Mouse (Mus musculus) kidney, embryonic 16.5 days (tissue): ENCODE data around the gene Angel1. TPM values are rescaled to one million over a fixed set of nuclear protein-coding genes. Genes with fewer than 3 reads are reported as not detected.

ENCODE experiments used
- ATAC-seq: fragments of 200-750 bp; cut with Nextera tagmentation; 2 replicates; pipeline ENCODE4 v1.8.0; 2017; ENCODE audit warnings: moderate TSS enrichment; ENCODE audit not compliant: low FRiP score, low TSS enrichment
- H3K27ac ChIP-seq: fragments of 300-500 bp; sonication (generic); 2 replicates; pipeline ENCODE4 v1.5.1; 2014; ENCODE audit warnings: low read length
- H3K27me3 ChIP-seq: fragments of 300-500 bp; sonication (generic); 2 replicates; pipeline ENCODE4 v1.6.1; 2014; ENCODE audit warnings: low read length, control low read depth, mixed read lengths; ENCODE audit not compliant: insufficient read depth
- H3K36me3 ChIP-seq: fragments of 300-500 bp; sonication (generic); 2 replicates; pipeline ENCODE4 v1.6.1; 2014; ENCODE audit warnings: low read length, control low read depth, mixed read lengths; ENCODE audit not compliant: insufficient read depth
- H3K4me1 ChIP-seq: fragments of 300-500 bp; sonication (generic); 2 replicates; pipeline ENCODE4 v1.6.1; 2014; ENCODE audit warnings: low read length, control low read depth, mixed read lengths; ENCODE audit not compliant: insufficient read depth
- H3K4me2 ChIP-seq: fragments of 300-500 bp; sonication (generic); replicated peaks from 2 replicates; pipeline ENCODE4 v1.6.1; 2014; ENCODE audit warnings: low read depth, low read length
- H3K4me3 ChIP-seq: fragments of 300-500 bp; sonication (generic); 2 replicates; pipeline ENCODE4 v1.5.1; 2014; ENCODE audit warnings: mild to moderate bottlenecking, low read length
- H3K9ac ChIP-seq: fragments of 300-500 bp; sonication (generic); replicated peaks from 2 replicates; pipeline ENCODE4 v1.6.1; 2014; ENCODE audit warnings: low read length
- H3K9me3 ChIP-seq: fragments of 300-500 bp; sonication (generic); 2 replicates; pipeline ENCODE4 v1.6.1; 2016; ENCODE audit warnings: low read length, control low read depth
- WGBS: fragments of 180-500 bp; shearing (Covaris S2); extraction: QIAGEN DNeasy Blood & Tissue Kit; methylation state at CpG from one replicate; pipeline ENCODE4 v1.1.7; 2014; 5-methylcytosine and 5-hydroxymethylcytosine counted together
- polyA plus RNA-seq: library from polyadenylated mRNA; unstranded; fragments of >200 nt; fragmentation: Nextera tagmentation; extraction: Ambion mirVana; gene quantifications from 2 replicates; pipeline ENCODE4 v1.2.1, GENCODE M21; 2015

Angel1 gene
- polyA plus RNA-seq, 1 experiment from 2014 or later: 11.9 TPM

- Histone ChIP-seq H3K9ac (no peak overlapping the region), H3K4me3 (no peak overlapping the region), H3K27ac (no peak overlapping the region), H3K36me3 (no peaks in the 10 kb centered on the region), H3K4me2 (no peak overlapping the region), H3K9me3 (no peaks in the 10 kb centered on the region), H3K4me1 (peaks cover 9% of the 10 kb centered on the region), H3K27me3 (no peaks in the 10 kb centered on the region)
- ATAC-seq: peak; percentile 58
- 28% methylated on average over 5 of the region's 5 CpGs for WGBS
Observed at GRCm38 (mm10) chr12:86692471-86693356, 33.5 kb downstream of the Angel1 start.

GRCm38 (mm10) chr12:86690700-86691485, 35.4 kb downstream of the Angel1 start:
- no peak for ATAC-seq
- Histone ChIP-seq H3K36me3 (no peaks in the 10 kb centered on the region), H3K4me1 (peaks cover 11% of the 10 kb centered on the region), H3K4me2 (no peak overlapping the region), H3K27ac (peak overlapping the region; percentile 20; the same call in 1 of the 2 replicates), H3K4me3 (no peak overlapping the region), H3K9ac (no peak overlapping the region), H3K27me3 (no peaks in the 10 kb centered on the region), H3K9me3 (no peaks in the 10 kb centered on the region)
- WGBS: 66% methylated on average over 12 of the region's 12 CpGs

DNA sequence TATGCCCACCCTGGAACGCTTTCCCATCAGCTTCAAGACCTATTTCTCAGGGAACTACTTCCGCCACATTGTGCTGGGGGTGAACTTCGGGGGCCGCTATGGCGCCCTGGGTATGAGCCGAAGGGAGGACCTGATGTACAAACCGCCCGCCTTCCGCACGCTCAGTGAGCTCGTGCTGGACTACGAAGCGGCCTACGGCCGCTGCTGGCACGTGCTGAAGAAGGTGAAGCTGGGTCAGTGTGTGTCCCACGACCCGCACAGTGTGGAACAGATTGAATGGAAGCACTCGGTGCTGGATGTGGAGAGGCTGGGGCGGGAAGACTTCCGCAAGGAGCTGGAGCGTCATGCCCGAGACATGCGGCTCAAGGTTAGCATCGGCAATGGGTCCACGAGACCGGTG, 37.3 kb downstream of the Angel1 start:
- Histone ChIP-seq H3K4me3 (no peak overlapping the region), H3K27ac (no peak overlapping the region), H3K4me2 (no peak overlapping the region), H3K4me1 (peaks cover 11% of the 10 kb centered on the region), H3K9ac (no peak overlapping the region), H3K27me3 (no peaks in the 10 kb centered on the region), H3K36me3 (no peaks in the 10 kb centered on the region), H3K9me3 (no peaks in the 10 kb centered on the region)
- WGBS: 97% methylated on average over 27 of the region's 27 CpGs
- no peak for ATAC-seq

DNA sequence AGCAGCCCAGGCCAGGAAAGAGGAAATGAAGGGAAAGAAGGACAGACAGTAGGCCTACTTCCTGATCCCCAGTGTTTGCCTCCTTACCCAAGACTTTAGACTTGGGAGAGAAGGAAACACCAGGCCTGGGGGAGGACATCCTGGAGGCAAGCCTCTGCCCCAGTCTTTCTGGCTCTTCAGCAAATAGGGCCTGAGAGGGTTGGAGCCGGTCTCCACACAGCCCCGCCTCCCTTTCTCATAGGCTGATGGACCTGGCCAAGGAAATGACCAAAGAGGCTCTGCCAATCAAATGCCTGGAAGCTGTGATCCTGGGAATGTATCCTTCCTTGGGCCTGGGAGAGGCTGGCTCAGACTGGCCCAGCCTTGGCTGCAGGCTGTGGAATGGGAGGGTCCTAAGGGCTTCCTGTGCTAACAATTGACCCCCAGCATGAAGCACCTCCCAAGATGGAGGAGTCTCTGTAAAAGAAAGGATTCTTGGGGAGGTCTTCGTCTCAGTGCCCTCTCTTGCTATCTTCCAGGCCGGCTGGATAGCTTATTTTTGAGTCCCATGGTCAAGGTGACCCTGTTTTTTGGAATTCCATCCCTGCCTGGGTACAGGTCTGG, 38.2 kb downstream of the Angel1 start:
- no peaks in the 10 kb centered on the region for H3K9me3 ChIP-seq
- no peak overlapping the region for H3K4me3 ChIP-seq
- 79% methylated on average over 4 of the region's 4 CpGs for WGBS
- no peaks in the 10 kb centered on the region for H3K36me3 ChIP-seq
- peak; percentile 58; the same call in 1 of the 2 replicates for ATAC-seq
- H3K27ac ChIP-seq: peak overlapping the region; percentile 4; the same call in 1 of the 2 replicates
- H3K9ac ChIP-seq: no peak overlapping the region
- peaks cover 10% of the 10 kb centered on the region for H3K4me1 ChIP-seq
- H3K27me3 ChIP-seq: no peaks in the 10 kb centered on the region
- no peak overlapping the region for H3K4me2 ChIP-seq

DNA sequence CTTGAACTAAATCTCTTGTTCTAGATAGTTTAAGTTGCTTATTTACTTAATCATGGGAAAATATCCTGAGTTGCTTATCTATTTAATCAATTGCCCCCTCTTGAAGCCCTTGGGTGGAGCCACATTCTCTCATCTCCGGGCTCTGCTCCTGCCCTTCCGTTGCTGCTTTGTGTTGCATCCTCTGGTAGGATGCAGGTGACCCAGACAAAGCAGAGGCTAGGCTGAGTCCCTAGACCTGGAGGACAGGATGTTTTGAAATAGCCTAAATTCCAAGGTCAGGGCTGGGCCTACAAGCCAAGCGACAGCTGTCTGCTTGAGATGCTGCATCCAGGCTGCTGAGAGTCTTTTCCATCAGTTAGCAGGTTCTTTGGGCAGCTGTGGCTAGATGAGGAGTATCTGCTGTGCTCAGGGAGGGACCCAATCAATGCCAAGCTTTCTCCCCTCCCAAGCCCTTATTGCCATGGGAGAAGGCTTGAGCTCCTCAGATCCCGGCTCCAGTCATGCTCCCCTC, 38.8 kb downstream of the Angel1 start:
- H3K27ac ChIP-seq: peak overlapping the region; percentile 7; the same call in 1 of the 2 replicates
- no peaks in the 10 kb centered on the region for H3K36me3 ChIP-seq
- H3K9ac ChIP-seq: no peak overlapping the region
- H3K9me3 ChIP-seq: no peaks in the 10 kb centered on the region
- no peak overlapping the region for H3K4me2 ChIP-seq
- no peak overlapping the region for H3K4me3 ChIP-seq
- H3K27me3 ChIP-seq: no peaks in the 10 kb centered on the region
- 75% methylated on average over 4 of the region's 4 CpGs for WGBS
- H3K4me1 ChIP-seq: peaks cover 4% of the 10 kb centered on the region
- ATAC-seq: peak; percentile 4; the same call in 1 of the 2 replicates

DNA sequence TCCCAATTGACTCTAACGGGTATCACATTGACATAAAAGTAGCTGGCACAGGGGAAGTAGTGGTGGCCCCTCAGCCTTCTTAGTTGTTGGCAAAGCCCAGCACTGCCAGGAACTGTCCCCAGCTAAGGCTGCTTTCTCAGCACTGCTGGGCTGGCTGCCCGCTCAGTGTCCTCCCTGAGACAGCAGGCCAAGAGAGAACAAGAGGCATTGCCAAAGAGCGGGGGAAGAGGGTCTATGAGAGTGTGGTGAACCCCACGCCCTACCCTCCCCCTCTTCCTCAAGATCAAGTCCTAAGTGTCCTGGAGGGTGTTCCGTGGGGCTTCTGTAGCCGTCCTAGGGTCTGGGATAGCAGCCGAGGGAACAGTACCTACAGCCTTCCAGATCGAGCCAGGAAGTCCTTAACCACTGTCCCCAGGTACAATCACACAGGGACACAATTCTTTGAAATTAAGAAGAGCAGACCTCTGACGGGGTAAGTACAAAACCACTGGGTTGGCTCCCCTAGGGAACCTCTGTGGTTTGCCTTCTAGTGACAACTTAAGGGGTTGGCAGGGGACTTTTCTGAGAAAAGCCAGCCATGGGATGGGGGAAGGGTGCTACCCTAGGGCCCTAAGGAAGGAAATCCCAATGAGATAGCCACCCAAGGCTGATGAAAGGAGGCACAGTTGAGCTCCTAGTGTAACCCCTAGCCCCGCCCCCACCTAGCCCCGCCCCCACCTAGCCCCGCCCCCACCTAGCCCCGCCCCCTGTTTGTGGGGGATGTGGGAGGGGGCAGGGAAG, 39.5 kb downstream of the Angel1 start:
- Histone ChIP-seq H3K36me3 (no peaks in the 10 kb centered on the region), H3K27ac (peak overlapping the region; percentile 7; the same call in 1 of the 2 replicates)
- WGBS: 64% methylated on average over 13 of the region's 13 CpGs

GRCm38 (mm10) chr12:86685275-86685674, 41.0 kb downstream of the Angel1 start:
- Histone ChIP-seq H3K9me3 (no peaks in the 10 kb centered on the region), H3K36me3 (no peaks in the 10 kb centered on the region), H3K27ac (no peak overlapping the region), H3K9ac (no peak overlapping the region), H3K4me3 (no peak overlapping the region), H3K4me1 (peaks cover 7% of the 10 kb centered on the region; the same call in 1 of the 2 replicates), H3K27me3 (no peaks in the 10 kb centered on the region), H3K4me2 (no peak overlapping the region)
- WGBS: 85% methylated on average over 9 of the region's 9 CpGs
- ATAC-seq: no peak

More for the DNA sequence above, 39.5 kb downstream of the Angel1 start:
- Histone ChIP-seq H3K9me3 (no peaks in the 10 kb centered on the region), H3K4me2 (no peak overlapping the region), H3K4me3 (no peak overlapping the region), H3K27me3 (no peaks in the 10 kb centered on the region), H3K4me1 (peaks cover 3% of the 10 kb centered on the region), H3K9ac (no peak overlapping the region)
- ATAC-seq: no peak

DNA sequence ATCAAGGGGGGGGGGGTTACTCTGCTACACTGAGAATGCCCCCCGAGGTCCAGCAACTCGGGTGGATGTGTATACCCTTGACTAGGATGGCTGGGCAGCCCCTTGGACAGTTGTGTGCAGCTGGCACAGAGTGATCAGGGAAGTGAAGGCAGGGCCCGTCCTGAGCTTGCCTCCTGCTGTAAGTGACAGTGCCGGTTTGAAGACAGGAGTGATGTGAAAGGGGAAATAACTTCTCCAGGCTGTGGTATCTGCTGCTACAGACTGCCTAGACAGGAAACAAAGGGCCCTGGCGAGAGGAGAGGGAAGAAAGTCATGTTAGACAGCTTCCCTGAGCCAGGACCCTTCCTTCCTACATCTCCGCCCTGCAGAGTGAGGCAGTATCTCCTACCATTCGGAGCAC, 42.6 kb downstream of the Angel1 start:
- 62% methylated on average over 7 of the region's 7 CpGs for WGBS

DNA sequence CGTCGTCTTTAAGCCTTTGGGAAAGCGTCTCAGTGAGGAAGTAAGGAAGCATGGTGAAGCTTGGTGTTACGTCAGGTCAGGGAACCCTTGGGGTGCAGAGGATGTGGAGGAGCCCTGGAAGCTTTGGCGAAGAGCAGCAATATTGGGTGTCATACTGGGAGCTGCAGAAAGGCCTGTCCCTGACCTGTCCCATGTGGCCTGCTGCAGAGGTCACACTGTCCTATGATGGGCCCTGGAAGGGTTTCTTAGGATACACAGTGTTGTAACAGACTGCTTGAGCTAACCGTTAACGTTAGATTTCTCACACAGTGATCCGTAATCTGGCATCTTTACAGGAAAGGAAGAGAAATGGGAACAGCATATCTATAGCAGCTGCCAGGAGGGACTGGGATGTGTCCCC, 44.1 kb downstream of the Angel1 start:
- Histone ChIP-seq H3K4me3 (no peak overlapping the region), H3K36me3 (no peaks in the 10 kb centered on the region), H3K27ac (no peak overlapping the region), H3K27me3 (no peaks in the 10 kb centered on the region), H3K9me3 (no peaks in the 10 kb centered on the region), H3K4me1 (peaks cover 13% of the 10 kb centered on the region), H3K4me2 (no peak overlapping the region), H3K9ac (no peak overlapping the region)
- 79% methylated on average over 8 of the region's 8 CpGs for WGBS
- ATAC-seq: no peak

More for the DNA sequence above, 42.6 kb downstream of the Angel1 start:
- no peaks in the 10 kb centered on the region for H3K36me3 ChIP-seq
- ATAC-seq: no peak
- peaks cover 16% of the 10 kb centered on the region for H3K4me1 ChIP-seq
- no peaks in the 10 kb centered on the region for H3K27me3 ChIP-seq
- no peak overlapping the region for H3K4me2 ChIP-seq
- H3K9ac ChIP-seq: no peak overlapping the region
- no peak overlapping the region for H3K4me3 ChIP-seq
- no peak overlapping the region for H3K27ac ChIP-seq
- no peaks in the 10 kb centered on the region for H3K9me3 ChIP-seq
